Mouse (Mus musculus): ENCODE measurements at regions not wholly inside any gene's neighbourhood (a gene's known extent, or its start where the extent isn't known, plus 50 kb on each side); places are given as distances from the start of the nearest gene placed in this dataset.

GRCm38 (mm10) chr1:119124063-119124462 lies 70.6 kb upstream of the Gli2 start:
- DNase-seq (ENCODE audit: low read depth, low spot score): no peak

- DNase-seq (ENCODE audit: low read depth, low spot score): no peak
These were observed 70.0 kb upstream of the Gli2 start for GRCm38 (mm10) chr1:119123402-119123801.

GRCm38 (mm10) chr1:119122975-119123374 lies 69.6 kb upstream of the Gli2 start:
- no peak for DNase-seq (ENCODE audit: low read depth, low spot score)

- peak; percentile 87 for DNase-seq (ENCODE audit: low read depth, low spot score)
These were observed 66.6 kb upstream of the Gli2 start for GRCm38 (mm10) chr1:119119863-119120569.

GRCm38 (mm10) chr1:119115106-119115674 lies 61.8 kb upstream of the Gli2 start:
- no peak for DNase-seq (ENCODE audit: low read depth, low spot score)

- DNase-seq (ENCODE audit: low read depth, low spot score): no peak
These were observed 55.2 kb upstream of the Gli2 start for GRCm38 (mm10) chr1:119108578-119108977.

- no peak for DNase-seq (ENCODE audit: low read depth, low spot score)
These were observed 53.0 kb upstream of the Gli2 start for GRCm38 (mm10) chr1:119106246-119106975.
